Mouse (Mus musculus) heart, adult 2 months (tissue): ENCODE results near the gene Slco3a1. TPM values are rescaled to one million over a fixed set of nuclear protein-coding genes. Genes with fewer than 3 reads are reported as not detected.

Source experiments
- DNase-seq, 2 experiments: peaks; one replicate each; pipeline ENCODE4 v3.0.0; 2021
- H3K27ac ChIP-seq: fragments of 200-600 bp; 2 replicates; pipeline ENCODE4 v1.8.1; 2022
- H3K27me3 ChIP-seq: fragments of 200-500 bp; 2 replicates; pipeline ENCODE4 v1.6.1; 2012; ENCODE audit warnings: mild to moderate bottlenecking, low read length, inconsistent platforms, mixed read lengths; ENCODE audit not compliant: control insufficient read depth, insufficient read depth
- H3K36me3 ChIP-seq: fragments of 200-500 bp; 2 replicates; pipeline ENCODE4 v1.6.1; 2012; ENCODE audit warnings: low read length, inconsistent platforms; ENCODE audit not compliant: control insufficient read depth, insufficient read depth
- H3K4me1 ChIP-seq: fragments of 200-500 bp; 2 replicates; pipeline ENCODE4 v1.6.1; 2011; ENCODE audit warnings: low read length; ENCODE audit not compliant: control insufficient read depth, insufficient read depth
- H3K4me3 ChIP-seq: fragments of 200-600 bp; 2 replicates; pipeline ENCODE4 v1.8.1; 2022
- H3K79me2 ChIP-seq: fragments of 200-500 bp; replicated peaks from 2 replicates; pipeline ENCODE4 v1.6.1; 2012; ENCODE audit warnings: mild to moderate bottlenecking, inconsistent platforms, low read length, moderate library complexity, mixed read lengths; ENCODE audit not compliant: control insufficient read depth, insufficient read depth
- H3K9ac ChIP-seq: fragments of 200-500 bp; 2 replicates; pipeline ENCODE4 v1.6.1; 2012; ENCODE audit warnings: low read depth, mild to moderate bottlenecking, control low read depth, inconsistent platforms, low read length, mixed read lengths
- CTCF ChIP-seq: fragments of 200-600 bp; IDR thresholded peaks from 2 replicates; pipeline ENCODE4 v1.8.1; 2022; ENCODE audit warnings: antibody characterized with exemption, mild to moderate bottlenecking, moderate library complexity
- EP300 ChIP-seq: fragments of 200-500 bp; IDR thresholded peaks from 2 replicates; pipeline ENCODE4 v1.6.1; 2011; ENCODE audit warnings: low read depth, low read length, control low read depth; ENCODE audit not compliant: insufficient read depth
- POLR2A ChIP-seq: fragments of 200-500 bp; IDR thresholded peaks from 2 replicates; pipeline ENCODE4 v1.6.1; 2011; ENCODE audit warnings: mild to moderate bottlenecking, low read depth, low read length, control low read depth; ENCODE audit not compliant: insufficient read depth
- WGBS: fragments of 180-500 bp; shearing (Covaris S2); methylation state at CpG from one replicate; pipeline ENCODE4 v1.1.7; 2018; 5-methylcytosine and 5-hydroxymethylcytosine counted together
- intact Hi-C: fragments of 180-260 bp; cut with DNase I; formaldehyde crosslinking; loops from one replicate; pipeline ENCODE4 v1.15.1; 2025
- polyA plus RNA-seq: library from polyadenylated mRNA; depleted of rRNA; stranded (reverse); fragments of >200 nt; gene quantifications from 2 replicates; pipeline ENCODE4 v1.2.3, GENCODE M21; 2012
- total RNA-seq, 2 experiments: library from RNA; stranded (reverse); gene quantifications; 2 replicates each; pipeline ENCODE4 v1.2.3; 2021

The Slco3a1 gene
- total and polyA plus RNA-seq, 3 experiments: 93.1 to 146 (median 124) TPM

- 36% methylated on average over 2 of the region's 2 CpGs for WGBS
- H3K36me3 ChIP-seq: no peaks in the 10 kb centered on the region
- TF ChIP-seq CTCF: no peak
- TF ChIP-seq EP300: no peak
- no peak for TF ChIP-seq POLR2A
- H3K9ac ChIP-seq: no peak overlapping the region
- no peak overlapping the region for H3K27ac ChIP-seq
- no peaks in the 10 kb centered on the region for H3K4me1 ChIP-seq
- H3K27me3 ChIP-seq: no peaks in the 10 kb centered on the region
- no peak for DNase-seq
- H3K4me3 ChIP-seq: no peak overlapping the region
- 0 out of 2 replicates have a peak, but pooled peaks cover under 1% of the 10 kb centered on the region for H3K79me2 ChIP-seq
- intact Hi-C loops: no loop called here
Measured at GRCm38 (mm10) chr7:74451047-74451446, 103.5 kb downstream of the Slco3a1 start.

- Histone ChIP-seq H3K79me2 (peaks cover 2% of the 10 kb centered on the region; the same call in 1 of the 2 replicates), H3K27ac (no peak overlapping the region), H3K27me3 (no peaks in the 10 kb centered on the region), H3K4me1 (no peaks in the 10 kb centered on the region; the same call in 1 of the 2 replicates), H3K4me3 (no peak overlapping the region), H3K36me3 (no peaks in the 10 kb centered on the region), H3K9ac (no peak overlapping the region)
- WGBS: 100% methylated on average over 1 of the region's 1 CpGs
- intact Hi-C loops: no loop called here
- TF ChIP-seq POLR2A (no peak), CTCF (no peak), EP300 (no peak)
- no peak for DNase-seq
Measured at GRCm38 (mm10) chr7:74449802-74450201, 104.8 kb downstream of the Slco3a1 start.

GRCm38 (mm10) chr7:74447781-74448180 is 106.8 kb downstream of the Slco3a1 start:
- H3K27me3 ChIP-seq: no peaks in the 10 kb centered on the region
- intact Hi-C loops: no loop called here
- 68% methylated on average over 2 of the region's 2 CpGs for WGBS
- H3K4me1 ChIP-seq: peaks cover 6% of the 10 kb centered on the region
- H3K27ac ChIP-seq: no peak overlapping the region
- no peak for DNase-seq
- H3K9ac ChIP-seq: no peak overlapping the region
- H3K79me2 ChIP-seq: peaks cover 2% of the 10 kb centered on the region; the same call in 1 of the 2 replicates
- H3K4me3 ChIP-seq: no peak overlapping the region
- no peak for TF ChIP-seq CTCF
- H3K36me3 ChIP-seq: peaks cover 2% of the 10 kb centered on the region; the same call in 1 of the 2 replicates

GRCm38 (mm10) chr7:74445148-74445547 is 109.4 kb downstream of the Slco3a1 start:
- H3K4me3 ChIP-seq: no peak overlapping the region
- H3K27ac ChIP-seq: no peak overlapping the region
- peaks cover 4% of the 10 kb centered on the region for H3K79me2 ChIP-seq
- DNase-seq: no peak
- H3K9ac ChIP-seq: no peak overlapping the region
- no peak for TF ChIP-seq EP300
- no peak for TF ChIP-seq POLR2A
- TF ChIP-seq CTCF: no peak
- peaks cover 6% of the 10 kb centered on the region for H3K36me3 ChIP-seq
- 83% methylated on average over 5 of the region's 5 CpGs for WGBS
- intact Hi-C loops: no loop called here
- H3K27me3 ChIP-seq: no peaks in the 10 kb centered on the region
- H3K4me1 ChIP-seq: peaks cover 9% of the 10 kb centered on the region

- Histone ChIP-seq H3K4me1 (peaks cover 9% of the 10 kb centered on the region), H3K4me3 (no peak overlapping the region), H3K79me2 (peaks cover 4% of the 10 kb centered on the region), H3K36me3 (peaks cover 6% of the 10 kb centered on the region), H3K27me3 (no peaks in the 10 kb centered on the region), H3K27ac (no peak overlapping the region), H3K9ac (no peak overlapping the region)
- DNase-seq: no peak
- TF ChIP-seq CTCF (no peak), EP300 (no peak), POLR2A (no peak)
- intact Hi-C loops: no loop called here
- WGBS: 34% methylated on average over 5 of the region's 5 CpGs
Measured at GRCm38 (mm10) chr7:74442380-74442779, 112.2 kb downstream of the Slco3a1 start.

GRCm38 (mm10) chr7:74437534-74437933 is 117.0 kb downstream of the Slco3a1 start:
- no peak for DNase-seq
- peaks cover 12% of the 10 kb centered on the region for H3K36me3 ChIP-seq
- peaks cover 4% of the 10 kb centered on the region for H3K4me1 ChIP-seq
- WGBS: 54% methylated on average over 1 of the region's 1 CpGs
- TF ChIP-seq EP300: no peak
- no peak for TF ChIP-seq POLR2A
- no peak for TF ChIP-seq CTCF
- no peak overlapping the region for H3K4me3 ChIP-seq
- no peak overlapping the region for H3K9ac ChIP-seq
- no peak overlapping the region for H3K27ac ChIP-seq
- no peaks in the 10 kb centered on the region for H3K27me3 ChIP-seq
- H3K79me2 ChIP-seq: peaks cover 2% of the 10 kb centered on the region
- intact Hi-C loops: no loop called here
